Mouse (Mus musculus): ENCODE measurements around the gene Lta. TPM values are rescaled to one million over a fixed set of nuclear protein-coding genes. Genes with fewer than 3 reads are reported as not detected.

The Lta gene
- polyA plus RNA-seq, 1 experiment from 2014 or later = 0.21 TPM

- no peaks in the 10 kb centered on the region for H3K27me3 ChIP-seq
- WGBS = 62% methylated on average over 28 of the region's 28 CpGs
- H3K9me3 ChIP-seq = no peaks in the 10 kb centered on the region
- H3K9ac ChIP-seq = no peak within 1 kb of the TSS
- H3K4me2 ChIP-seq = no peak within 1 kb of the TSS
- peaks cover 21% of the 10 kb centered on the region for H3K4me1 ChIP-seq
- ATAC-seq (ENCODE audit: borderline replicate concordance, extremely low read depth, low FRiP score, low TSS enrichment) = peak; percentile 48; the same call in 1 of the 2 replicates
- H3K27ac ChIP-seq = peak within 1 kb of the TSS; percentile 78
- no peak within 1 kb of the TSS for H3K4me3 ChIP-seq
- H3K36me3 ChIP-seq = peaks cover 25% of the 10 kb centered on the region
These were observed 15.2 kb upstream of the Lta start, which contains the start of gene Gm16181 for GRCm38 (mm10) chr17:35220156-35220952. Gene Gm16181, plus strand, starts transcription at chr17:35220834.

GRCm38 (mm10) chr17:35219601-35220041, 14.5 kb upstream of the Lta start:
- Histone ChIP-seq H3K27me3 (no peaks in the 10 kb centered on the region), H3K36me3 (peaks cover 20% of the 10 kb centered on the region), H3K9ac (no peak overlapping the region), H3K4me3 (no peak overlapping the region), H3K9me3 (no peaks in the 10 kb centered on the region), H3K4me1 (peaks cover 21% of the 10 kb centered on the region), H3K4me2 (no peak overlapping the region), H3K27ac (peak overlapping the region; percentile 73)
- no peak for ATAC-seq (ENCODE audit: borderline replicate concordance, extremely low read depth, low FRiP score, low TSS enrichment)
- 76% methylated on average over 6 of the region's 6 CpGs for WGBS

- H3K27ac ChIP-seq = peak overlapping the region; percentile 73
- WGBS = 68% methylated on average over 18 of the region's 18 CpGs
- H3K27me3 ChIP-seq = no peaks in the 10 kb centered on the region
- no peak overlapping the region for H3K4me2 ChIP-seq
- no peaks in the 10 kb centered on the region for H3K9me3 ChIP-seq
- no peak overlapping the region for H3K9ac ChIP-seq
- H3K4me3 ChIP-seq = no peak overlapping the region
- H3K4me1 ChIP-seq = peaks cover 21% of the 10 kb centered on the region
- peaks cover 14% of the 10 kb centered on the region for H3K36me3 ChIP-seq
- ATAC-seq (ENCODE audit: borderline replicate concordance, extremely low read depth, low FRiP score, low TSS enrichment) = peak; percentile 25; the same call in 1 of the 2 replicates
These were observed 13.5 kb upstream of the Lta start for GRCm38 (mm10) chr17:35218516-35219193.

GRCm38 (mm10) chr17:35213071-35213470, 7.9 kb upstream of the Lta start:
- H3K4me2 ChIP-seq = no peak overlapping the region
- ATAC-seq (ENCODE audit: borderline replicate concordance, extremely low read depth, low FRiP score, low TSS enrichment) = no peak
- H3K4me3 ChIP-seq = no peak overlapping the region
- no peak overlapping the region for H3K9ac ChIP-seq
- no peaks in the 10 kb centered on the region for H3K4me1 ChIP-seq
- H3K9me3 ChIP-seq = no peaks in the 10 kb centered on the region
- H3K36me3 ChIP-seq = no peaks in the 10 kb centered on the region
- no peaks in the 10 kb centered on the region for H3K27me3 ChIP-seq
- WGBS = 91% methylated on average over 5 of the region's 5 CpGs
- no peak overlapping the region for H3K27ac ChIP-seq

GRCm38 (mm10) chr17:35210593-35210992, 5.4 kb upstream of the Lta start:
- Histone ChIP-seq H3K9ac (no peak overlapping the region), H3K4me3 (no peak overlapping the region), H3K27ac (no peak overlapping the region), H3K36me3 (no peaks in the 10 kb centered on the region), H3K4me2 (no peak overlapping the region), H3K9me3 (no peaks in the 10 kb centered on the region), H3K4me1 (no peaks in the 10 kb centered on the region), H3K27me3 (no peaks in the 10 kb centered on the region)
- ATAC-seq (ENCODE audit: borderline replicate concordance, extremely low read depth, low FRiP score, low TSS enrichment) = no peak
- WGBS = 45% methylated on average over 3 of the region's 3 CpGs

- no peak overlapping the region for H3K27ac ChIP-seq
- H3K4me2 ChIP-seq = no peak overlapping the region
- no peak overlapping the region for H3K4me3 ChIP-seq
- 73% methylated on average over 12 of the region's 12 CpGs for WGBS
- no peaks in the 10 kb centered on the region for H3K4me1 ChIP-seq
- no peak for ATAC-seq (ENCODE audit: borderline replicate concordance, extremely low read depth, low FRiP score, low TSS enrichment)
- no peak overlapping the region for H3K9ac ChIP-seq
- H3K27me3 ChIP-seq = 0 out of 2 replicates have a peak, but pooled peaks cover 5% of the 10 kb centered on the region
- no peaks in the 10 kb centered on the region for H3K36me3 ChIP-seq
- no peaks in the 10 kb centered on the region for H3K9me3 ChIP-seq
These were observed 4.8 kb upstream of the Lta start for GRCm38 (mm10) chr17:35209785-35210535.

- Histone ChIP-seq H3K4me3 (no peak overlapping the region), H3K27ac (no peak overlapping the region), H3K9ac (no peak overlapping the region), H3K9me3 (no peaks in the 10 kb centered on the region), H3K4me2 (no peak overlapping the region), H3K36me3 (no peaks in the 10 kb centered on the region), H3K27me3 (peaks cover 47% of the 10 kb centered on the region), H3K4me1 (peaks cover 4% of the 10 kb centered on the region; the same call in 1 of the 2 replicates)
- WGBS = 59% methylated on average over 10 of the region's 10 CpGs
- no peak for ATAC-seq (ENCODE audit: borderline replicate concordance, extremely low read depth, low FRiP score, low TSS enrichment)
These were observed 224 bp upstream of the Lta start for GRCm38 (mm10) chr17:35205380-35205769.

- ATAC-seq (ENCODE audit: borderline replicate concordance, extremely low read depth, low FRiP score, low TSS enrichment) = no peak
- Histone ChIP-seq H3K4me1 (peaks cover 4% of the 10 kb centered on the region; the same call in 1 of the 2 replicates), H3K36me3 (no peaks in the 10 kb centered on the region), H3K27ac (no peak overlapping the region), H3K4me2 (no peak overlapping the region), H3K9ac (no peak overlapping the region), H3K9me3 (no peaks in the 10 kb centered on the region), H3K4me3 (no peak overlapping the region), H3K27me3 (peaks cover 65% of the 10 kb centered on the region)
- WGBS = 73% methylated on average over 4 of the region's 4 CpGs
These were observed 2.7 kb downstream of the Lta start for GRCm38 (mm10) chr17:35202442-35202841.

- 33% methylated on average over 13 of the region's 13 CpGs for WGBS
- H3K27ac ChIP-seq = no peak within 1 kb of the TSS
- H3K4me1 ChIP-seq = peaks cover 4% of the 10 kb centered on the region; the same call in 1 of the 2 replicates
- no peaks in the 10 kb centered on the region for H3K36me3 ChIP-seq
- H3K9ac ChIP-seq = no peak within 1 kb of the TSS
- H3K27me3 ChIP-seq = peaks cover 71% of the 10 kb centered on the region
- H3K4me2 ChIP-seq = peak within 1 kb of the TSS; percentile 1; the same call in 1 of the 2 replicates
- no peaks in the 10 kb centered on the region for H3K9me3 ChIP-seq
- ATAC-seq (ENCODE audit: borderline replicate concordance, extremely low read depth, low FRiP score, low TSS enrichment) = no peak
- H3K4me3 ChIP-seq = no peak within 1 kb of the TSS; the same call in 1 of the 2 replicates
These were observed 3.4 kb downstream of the Lta start, which contains the start of gene Tnf for GRCm38 (mm10) chr17:35201787-35202186. Gene Tnf, minus strand, starts transcription at chr17:35202007.

- no peak for ATAC-seq (ENCODE audit: borderline replicate concordance, extremely low read depth, low FRiP score, low TSS enrichment)
- H3K27ac ChIP-seq = no peak overlapping the region
- H3K9ac ChIP-seq = no peak overlapping the region
- no peaks in the 10 kb centered on the region for H3K9me3 ChIP-seq
- H3K4me3 ChIP-seq = no peak overlapping the region
- peaks cover 78% of the 10 kb centered on the region for H3K27me3 ChIP-seq
- WGBS = 48% methylated on average over 11 of the region's 11 CpGs
- no peaks in the 10 kb centered on the region for H3K36me3 ChIP-seq
- H3K4me2 ChIP-seq = no peak overlapping the region
- H3K4me1 ChIP-seq = peaks cover 8% of the 10 kb centered on the region
These were observed 4.0 kb downstream of the Lta start for GRCm38 (mm10) chr17:35201128-35201527.

- Histone ChIP-seq H3K9me3 (no peaks in the 10 kb centered on the region), H3K27me3 (peaks cover 85% of the 10 kb centered on the region), H3K9ac (no peak overlapping the region), H3K4me3 (no peak overlapping the region), H3K36me3 (no peaks in the 10 kb centered on the region), H3K27ac (no peak overlapping the region), H3K4me2 (no peak overlapping the region), H3K4me1 (peaks cover 15% of the 10 kb centered on the region)
- WGBS = 71% methylated on average over 11 of the region's 11 CpGs
- ATAC-seq (ENCODE audit: borderline replicate concordance, extremely low read depth, low FRiP score, low TSS enrichment) = no peak
These were observed 4.8 kb downstream of the Lta start for GRCm38 (mm10) chr17:35200398-35200797.
